Mouse (Mus musculus): ENCODE results near the gene Pcdh9.

GRCm38 (mm10) chr14:93898533-93898932, 8.1 kb upstream of the Pcdh9 start:
- TF ChIP-seq CTCF (IDR thresholded peaks at IDR 0.05; ENCODE audit: borderline replicate concordance, insufficient read depth, low read depth, low read length) (peak; percentile 32; the same call in 1 of the 2 replicates), POLR2A (IDR thresholded peaks at IDR 0.05; ENCODE audit: borderline replicate concordance, insufficient read depth, low read length) (no peak)

Data from cerebellum, adult 2 months (tissue).